Mouse (Mus musculus): ENCODE results near the gene Nek5. TPM values are rescaled to one million over a fixed set of nuclear protein-coding genes. Genes with fewer than 3 reads are reported as not detected.

Gene Nek5
- polyA plus RNA-seq, 1 experiment = not detected

DNA sequence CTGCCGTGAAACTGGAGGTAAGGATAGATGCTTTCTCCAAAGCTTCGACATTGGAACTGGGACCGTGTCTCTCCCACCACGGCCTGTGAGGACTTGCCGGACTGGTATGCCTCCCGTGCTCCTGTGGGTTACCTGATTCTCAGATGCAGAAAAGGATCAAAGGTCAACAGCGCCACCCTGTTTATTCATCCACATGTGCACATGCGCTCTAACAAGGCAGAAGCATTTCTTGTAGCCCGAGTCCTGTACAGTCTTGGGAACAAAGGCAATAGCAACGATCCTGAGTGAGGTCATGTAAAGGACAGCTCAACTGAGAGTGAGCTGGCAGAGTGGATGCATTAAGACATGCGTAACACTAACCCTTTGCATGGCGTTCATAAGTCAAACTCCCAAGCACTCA lies 7.2 kb upstream of the Nek5 start:
- TF ChIP-seq TAL1 (IDR thresholded peaks at IDR 0.05; ENCODE audit: low read length) = no peak
- TF ChIP-seq GATA1 (IDR thresholded peaks at IDR 0.05; ENCODE audit: low read length) = no peak
- H3K9me3 ChIP-seq (ENCODE audit: control insufficient read depth, low read length) = no peaks in the 10 kb centered on the region; the same call in 1 of the 2 replicates
- H3K27me3 ChIP-seq (ENCODE audit: control insufficient read depth) = no peaks in the 10 kb centered on the region
- H3K4me3 ChIP-seq (replicated peaks) = no peak overlapping the region
- no peaks in the 10 kb centered on the region for H3K4me1 ChIP-seq (ENCODE audit: control insufficient read depth)
- H3K36me3 ChIP-seq (ENCODE audit: control insufficient read depth) = no peaks in the 10 kb centered on the region

DNA sequence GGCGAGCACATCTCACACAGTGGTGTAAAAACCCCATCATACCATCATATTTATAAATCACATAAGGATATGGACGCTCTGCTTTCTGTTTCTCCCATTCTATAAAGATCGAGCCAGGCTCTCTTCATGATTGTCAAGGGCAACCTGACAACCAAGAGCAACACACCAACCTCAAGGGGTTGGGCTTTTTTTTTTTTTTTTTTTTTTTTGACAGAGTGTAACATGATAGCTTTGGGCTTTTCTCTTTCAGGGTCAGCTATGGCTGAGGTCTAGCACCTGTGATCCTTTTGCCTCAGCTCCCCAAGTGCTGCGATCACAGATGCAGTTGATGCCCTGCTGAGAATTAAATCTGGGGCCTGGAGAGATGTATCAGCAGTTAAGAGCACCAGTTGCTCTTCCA lies 17.8 kb downstream of the Nek5 start:
- no peaks in the 10 kb centered on the region for H3K9me3 ChIP-seq (ENCODE audit: control insufficient read depth, low read length)
- no peaks in the 10 kb centered on the region for H3K36me3 ChIP-seq (ENCODE audit: control insufficient read depth)
- TF ChIP-seq GATA1 (IDR thresholded peaks at IDR 0.05; ENCODE audit: low read length) (no peak), TAL1 (IDR thresholded peaks at IDR 0.05; ENCODE audit: low read length) (no peak)
- H3K4me3 ChIP-seq (replicated peaks) = no peak overlapping the region
- H3K4me1 ChIP-seq (ENCODE audit: control insufficient read depth) = no peaks in the 10 kb centered on the region
- no peaks in the 10 kb centered on the region for H3K27me3 ChIP-seq (ENCODE audit: control insufficient read depth)

DNA sequence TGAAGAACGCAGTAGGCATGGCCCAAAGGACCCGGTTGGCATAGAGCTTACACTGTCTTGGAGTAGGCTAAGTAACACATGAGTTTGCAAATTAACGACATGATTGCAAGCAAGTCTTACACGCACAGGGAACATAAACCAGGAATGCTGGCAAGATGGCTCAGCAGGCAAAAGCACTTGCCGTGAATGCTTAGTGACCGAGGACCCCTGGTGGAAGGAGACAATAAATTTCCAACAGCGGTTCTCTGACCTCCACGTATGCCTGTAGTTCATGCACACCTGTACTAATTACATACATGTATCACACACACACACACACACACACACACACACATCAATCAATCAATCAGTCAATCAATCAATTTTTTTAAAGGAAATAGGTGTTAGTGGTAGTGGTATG lies 33.3 kb downstream of the Nek5 start:
- TF ChIP-seq TAL1 (IDR thresholded peaks at IDR 0.05; ENCODE audit: low read length) (no peak), GATA1 (IDR thresholded peaks at IDR 0.05; ENCODE audit: low read length) (no peak)
- H3K36me3 ChIP-seq (ENCODE audit: control insufficient read depth) = no peaks in the 10 kb centered on the region
- no peak overlapping the region for H3K4me3 ChIP-seq (replicated peaks)
- no peaks in the 10 kb centered on the region for H3K9me3 ChIP-seq (ENCODE audit: control insufficient read depth, low read length)
- H3K27me3 ChIP-seq (ENCODE audit: control insufficient read depth) = no peaks in the 10 kb centered on the region
- H3K4me1 ChIP-seq (ENCODE audit: control insufficient read depth) = no peaks in the 10 kb centered on the region

DNA sequence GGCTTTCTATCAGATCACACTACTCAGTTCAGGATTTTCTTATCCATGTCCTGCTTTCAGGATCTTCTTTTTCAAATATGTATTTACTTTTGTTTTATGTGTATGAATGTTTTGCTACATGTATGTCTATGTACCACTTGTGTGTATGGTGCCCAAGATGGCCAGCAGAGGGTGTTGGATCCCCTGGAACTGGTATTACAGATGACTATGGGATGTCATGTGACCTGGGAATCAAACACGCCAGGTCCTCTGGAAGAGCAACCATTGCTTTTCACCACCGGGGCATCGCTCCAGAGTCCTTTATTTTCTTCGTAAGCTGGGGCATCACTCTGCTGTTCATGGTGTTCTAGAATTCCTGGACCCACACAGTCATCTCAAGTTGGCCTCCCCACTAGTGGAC lies 35.6 kb downstream of the Nek5 start:
- Histone ChIP-seq H3K4me1 (ENCODE audit: control insufficient read depth) (no peaks in the 10 kb centered on the region), H3K4me3 (replicated peaks) (no peak overlapping the region), H3K9me3 (ENCODE audit: control insufficient read depth, low read length) (no peaks in the 10 kb centered on the region), H3K27me3 (ENCODE audit: control insufficient read depth) (no peaks in the 10 kb centered on the region), H3K36me3 (ENCODE audit: control insufficient read depth) (no peaks in the 10 kb centered on the region)
- TF ChIP-seq TAL1 (IDR thresholded peaks at IDR 0.05; ENCODE audit: low read length) = no peak
- TF ChIP-seq GATA1 (IDR thresholded peaks at IDR 0.05; ENCODE audit: low read length) = no peak

DNA sequence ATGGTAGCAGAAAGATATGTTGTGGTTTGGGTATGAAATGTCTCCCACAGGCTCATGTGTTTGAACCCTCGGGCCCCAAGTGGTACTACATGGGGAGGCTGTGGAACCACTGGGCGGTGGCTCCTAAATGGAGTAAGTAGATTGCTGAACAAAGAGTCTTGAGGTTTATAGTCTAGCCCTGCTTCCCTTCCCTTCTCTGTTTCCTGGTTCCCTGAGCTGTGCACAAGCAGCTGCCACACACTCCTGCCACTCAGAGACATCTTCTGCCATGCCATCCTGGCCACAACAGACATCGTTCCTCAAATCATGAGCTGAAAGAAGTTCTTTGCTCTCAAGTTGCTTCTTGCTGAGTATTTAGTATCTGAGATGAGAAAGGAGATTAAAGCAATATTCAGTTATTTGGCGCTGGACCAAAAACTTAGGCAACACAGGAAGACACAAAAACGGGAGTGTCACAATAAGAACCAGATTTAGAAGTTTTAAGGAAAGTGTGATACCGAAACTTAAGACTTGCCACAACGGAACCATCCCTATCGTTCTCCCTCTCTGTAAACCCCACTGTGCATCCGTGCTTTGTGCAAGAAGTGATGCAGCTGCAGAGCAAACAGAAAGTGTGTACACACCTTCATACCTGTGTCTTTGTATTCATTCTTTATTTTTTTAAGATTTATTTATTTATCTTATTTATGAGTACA lies 45.4 kb downstream of the Nek5 start:
- H3K9me3 ChIP-seq (ENCODE audit: control insufficient read depth, low read length) = no peaks in the 10 kb centered on the region
- no peaks in the 10 kb centered on the region for H3K36me3 ChIP-seq (ENCODE audit: control insufficient read depth)
- H3K4me3 ChIP-seq (replicated peaks) = no peak overlapping the region
- H3K4me1 ChIP-seq (ENCODE audit: control insufficient read depth) = 0 out of 2 replicates have a peak, but pooled peaks cover 1% of the 10 kb centered on the region
- TF ChIP-seq GATA1 (IDR thresholded peaks at IDR 0.05; ENCODE audit: low read length) (no peak), TAL1 (IDR thresholded peaks at IDR 0.05; ENCODE audit: low read length) (no peak)
- H3K27me3 ChIP-seq (ENCODE audit: control insufficient read depth) = no peaks in the 10 kb centered on the region

DNA sequence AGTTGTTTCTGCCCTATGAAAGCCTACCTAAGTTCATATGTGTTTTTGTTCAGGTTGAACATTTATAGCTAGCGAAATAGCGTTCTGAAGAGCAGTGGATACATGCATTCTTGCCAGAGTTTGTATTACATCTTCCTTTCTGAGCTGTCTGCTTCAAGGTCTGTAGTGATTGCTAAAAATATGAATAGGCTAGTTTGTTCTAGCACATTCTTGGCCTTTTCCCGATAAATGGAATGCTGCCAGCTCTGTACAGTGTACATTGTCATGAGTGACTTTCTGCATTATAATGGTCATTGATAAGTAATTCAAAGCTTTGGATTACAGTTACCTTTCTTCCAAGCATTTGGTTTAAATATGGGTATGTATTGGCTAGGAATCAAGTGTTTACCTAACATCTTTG lies 63.7 kb downstream of the Nek5 start:
- Histone ChIP-seq H3K36me3 (ENCODE audit: control insufficient read depth) (peaks cover 42% of the 10 kb centered on the region), H3K9me3 (ENCODE audit: control insufficient read depth, low read length) (peaks cover 9% of the 10 kb centered on the region), H3K27me3 (ENCODE audit: control insufficient read depth) (no peaks in the 10 kb centered on the region), H3K4me1 (ENCODE audit: control insufficient read depth) (peaks cover 53% of the 10 kb centered on the region), H3K4me3 (replicated peaks) (peak overlapping the region; percentile 86)
- TF ChIP-seq GATA1 (IDR thresholded peaks at IDR 0.05; ENCODE audit: low read length) = no peak
- TF ChIP-seq TAL1 (IDR thresholded peaks at IDR 0.05; ENCODE audit: low read length) = no peak

DNA sequence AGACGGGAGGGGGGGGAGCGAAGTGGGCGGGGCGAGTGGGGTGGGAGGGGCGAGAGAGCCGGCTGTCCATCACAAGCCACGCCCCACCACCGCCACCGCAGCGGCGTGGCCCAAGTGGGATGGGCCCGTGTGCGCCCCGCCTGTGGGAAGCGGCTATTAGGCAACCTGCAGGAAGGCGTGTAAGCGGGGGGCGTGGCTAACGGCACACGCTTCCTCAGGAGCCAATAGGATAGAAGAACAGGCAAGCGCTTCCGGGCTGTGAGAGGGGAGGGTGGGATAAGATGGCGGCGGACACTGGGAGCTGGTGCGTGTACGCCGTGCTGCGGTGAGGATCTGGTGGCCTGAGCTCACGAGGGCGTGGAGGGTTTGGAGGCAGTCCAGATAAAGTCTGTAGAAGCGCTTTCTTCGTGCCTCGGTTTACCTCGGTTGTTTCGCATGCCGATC lies 64.4 kb downstream of the Nek5 start, which contains the start of gene Alg11:
TSS of gene Alg11 (plus strand) at position 276 of the 444 bp plus-strand sequence.
- H3K36me3 ChIP-seq (ENCODE audit: control insufficient read depth) = peaks cover 36% of the 10 kb centered on the region
- H3K4me3 ChIP-seq (replicated peaks) = peak within 1 kb of the TSS; percentile 86
- peaks cover 60% of the 10 kb centered on the region for H3K4me1 ChIP-seq (ENCODE audit: control insufficient read depth)

DNA sequence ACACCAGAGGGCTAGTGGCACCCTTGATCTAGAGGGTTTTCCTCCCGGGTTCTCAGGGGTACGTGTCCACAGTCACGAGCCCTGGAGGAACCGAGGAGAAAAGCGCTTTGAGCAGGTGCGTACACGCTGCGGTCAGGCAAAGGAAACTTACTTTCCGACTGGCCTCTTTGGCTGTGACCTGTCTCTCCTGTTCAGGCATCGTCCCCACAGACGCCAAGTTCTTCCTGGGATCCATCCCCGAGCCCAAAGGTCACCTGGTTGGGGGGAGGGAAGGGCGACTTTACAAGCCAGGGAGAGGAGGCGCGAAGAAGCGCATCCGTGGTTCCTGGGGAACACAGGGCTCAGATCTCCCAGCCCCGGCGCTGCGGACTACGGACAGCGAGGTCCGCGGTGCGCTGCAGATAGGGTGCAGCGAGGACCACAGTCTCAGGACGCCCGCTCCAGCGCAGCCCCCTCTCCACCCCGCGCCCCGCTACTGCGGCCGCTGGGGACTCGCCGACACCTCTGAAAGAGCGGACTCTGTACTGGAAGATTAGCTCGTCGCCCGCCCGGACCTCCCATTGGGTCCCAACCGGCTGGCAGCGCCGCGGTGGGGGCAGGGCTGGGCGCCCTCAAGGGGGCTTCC lies 64.9 kb downstream of the Nek5 start, which contains the start of gene Atp7b:
TSS of gene Atp7b (minus strand) at position 485 of the 625 bp plus-strand sequence.
- no peaks in the 10 kb centered on the region for H3K27me3 ChIP-seq (ENCODE audit: control insufficient read depth)
- H3K9me3 ChIP-seq (ENCODE audit: control insufficient read depth, low read length) = no peaks in the 10 kb centered on the region
- peaks cover 65% of the 10 kb centered on the region for H3K4me1 ChIP-seq (ENCODE audit: control insufficient read depth)
- H3K36me3 ChIP-seq (ENCODE audit: control insufficient read depth) = peaks cover 30% of the 10 kb centered on the region
- no peak for TF ChIP-seq TAL1 (IDR thresholded peaks at IDR 0.05; ENCODE audit: low read length)
- no peak for TF ChIP-seq GATA1 (IDR thresholded peaks at IDR 0.05; ENCODE audit: low read length)
- peak within 1 kb of the TSS; percentile 86 for H3K4me3 ChIP-seq (replicated peaks)

More for the DNA sequence above, 64.4 kb downstream of the Nek5 start, which contains the start of gene Alg11:
- peaks cover 2% of the 10 kb centered on the region; the same call in 1 of the 2 replicates for H3K9me3 ChIP-seq (ENCODE audit: control insufficient read depth, low read length)
- no peaks in the 10 kb centered on the region for H3K27me3 ChIP-seq (ENCODE audit: control insufficient read depth)
- TF ChIP-seq GATA1 (IDR thresholded peaks at IDR 0.05; ENCODE audit: low read length) = 0 out of 2 replicates have a peak, but pooled peaks have one; percentile 25
- no peak for TF ChIP-seq TAL1 (IDR thresholded peaks at IDR 0.05; ENCODE audit: low read length)

DNA sequence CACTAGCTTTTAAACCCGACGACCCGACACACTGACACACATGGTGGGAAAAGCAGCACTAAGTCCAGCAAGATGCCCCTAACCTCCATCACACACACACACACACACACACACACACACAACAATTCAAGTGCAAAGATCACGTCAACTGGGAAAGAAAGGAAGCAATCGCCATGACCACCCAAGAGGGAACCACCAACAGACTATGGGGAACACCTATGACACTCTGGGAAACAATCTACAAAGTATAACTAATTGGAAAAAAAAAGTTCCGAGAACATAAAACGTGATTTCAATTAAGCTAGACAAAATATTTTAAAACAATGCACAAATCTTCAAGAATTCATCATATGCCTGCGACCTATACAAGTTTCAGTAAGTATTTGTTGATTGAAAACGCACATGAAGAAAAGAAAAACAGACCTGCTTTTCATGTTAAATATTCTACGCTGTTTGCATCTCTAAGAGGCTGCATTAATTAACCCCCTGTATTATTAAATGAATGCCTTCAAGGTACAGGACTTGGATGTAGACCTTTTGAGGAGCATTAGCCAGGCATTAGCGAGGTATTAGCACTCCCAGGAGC lies 65.6 kb downstream of the Nek5 start:
- Histone ChIP-seq H3K27me3 (ENCODE audit: control insufficient read depth) (no peaks in the 10 kb centered on the region), H3K36me3 (ENCODE audit: control insufficient read depth) (peaks cover 25% of the 10 kb centered on the region), H3K9me3 (ENCODE audit: control insufficient read depth, low read length) (no peaks in the 10 kb centered on the region), H3K4me3 (replicated peaks) (peak overlapping the region; percentile 86), H3K4me1 (ENCODE audit: control insufficient read depth) (peaks cover 72% of the 10 kb centered on the region)
- TF ChIP-seq GATA1 (IDR thresholded peaks at IDR 0.05; ENCODE audit: low read length) (no peak), TAL1 (IDR thresholded peaks at IDR 0.05; ENCODE audit: low read length) (no peak)

All from erythroblast, embryonic 14.5 days (primary cell).